Mouse (Mus musculus): ENCODE measurements around the gene D430041D05Rik.

D430041D05Rik gene

DNA sequence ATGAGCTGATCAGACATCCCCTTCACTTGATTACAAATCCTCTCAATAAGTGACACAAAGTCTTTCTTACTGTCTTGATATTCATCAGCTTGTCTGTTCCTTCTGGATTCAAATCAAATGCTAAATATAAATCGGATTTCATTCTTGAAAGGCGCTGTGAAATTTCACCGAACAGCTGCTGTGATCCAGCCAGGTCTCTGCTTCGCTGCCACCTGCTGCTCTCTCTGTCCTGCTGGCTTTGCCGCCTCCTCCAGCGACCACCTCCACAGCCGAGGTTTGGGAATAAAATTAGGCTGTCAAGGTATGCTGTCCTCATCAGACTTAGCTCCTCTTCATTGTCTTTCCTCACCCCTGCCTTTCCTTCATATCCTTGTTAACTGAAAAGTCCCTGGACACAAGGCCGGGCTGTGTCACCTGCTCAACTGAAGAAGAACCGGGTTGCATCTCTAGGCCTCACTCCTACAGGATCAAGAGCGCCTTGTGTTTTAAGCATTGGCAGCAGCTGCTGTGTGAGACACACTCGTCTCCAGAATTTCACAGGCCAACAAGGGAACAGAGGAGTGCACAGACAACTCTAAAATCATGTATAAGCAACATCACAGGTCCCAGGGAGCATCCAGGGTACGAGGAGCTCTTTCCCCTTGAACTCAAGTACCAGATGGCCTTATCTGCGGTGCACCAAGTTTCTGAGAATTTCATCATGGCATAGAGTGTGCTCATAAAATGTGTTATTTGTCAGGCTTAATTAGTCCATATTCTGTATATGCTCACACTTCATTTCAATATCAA lies 59.2 kb downstream of the D430041D05Rik start:
- no peak for DNase-seq (ENCODE audit: low read depth, low spot score)

DNA sequence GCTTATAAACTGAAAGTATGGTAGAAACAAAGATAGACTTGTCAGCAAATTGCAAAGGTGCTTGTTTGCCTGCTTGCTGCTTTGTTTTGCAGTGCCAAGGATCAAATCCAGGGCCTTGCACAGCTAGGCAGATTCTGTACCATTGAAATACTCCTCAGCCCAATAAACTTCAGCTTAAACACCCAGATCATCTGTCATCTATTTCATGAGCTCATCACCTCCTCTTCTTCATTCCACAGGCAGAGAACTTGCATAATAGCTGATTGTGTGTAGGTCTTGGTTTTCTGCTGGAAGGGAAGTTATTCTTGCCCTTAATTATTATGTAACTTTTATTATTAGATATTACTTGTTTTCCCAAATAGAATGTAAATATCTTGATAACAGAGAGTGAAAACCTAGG lies 73.2 kb downstream of the D430041D05Rik start:
- DNase-seq (ENCODE audit: low read depth, low spot score), result no peak

DNA sequence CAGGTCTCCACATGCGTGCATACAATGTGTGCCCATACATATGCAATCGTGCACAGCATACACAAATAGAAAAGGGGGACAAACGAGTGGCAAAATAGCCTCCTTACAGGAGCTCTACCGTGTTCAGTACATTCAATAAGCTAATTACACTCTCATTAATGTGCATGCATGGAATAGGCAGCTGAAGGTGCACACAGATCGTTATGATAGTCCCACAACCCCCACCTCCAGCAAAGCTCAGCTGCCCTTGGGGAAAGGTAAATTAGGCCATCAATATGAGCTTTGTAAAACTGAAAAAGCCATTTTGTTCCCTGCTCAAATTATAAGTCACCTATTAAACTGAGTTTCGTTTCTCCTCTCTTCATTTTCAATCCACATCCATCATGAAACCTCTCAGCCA lies 75.0 kb downstream of the D430041D05Rik start:
- DNase-seq (ENCODE audit: low read depth, low spot score), result no peak

DNA sequence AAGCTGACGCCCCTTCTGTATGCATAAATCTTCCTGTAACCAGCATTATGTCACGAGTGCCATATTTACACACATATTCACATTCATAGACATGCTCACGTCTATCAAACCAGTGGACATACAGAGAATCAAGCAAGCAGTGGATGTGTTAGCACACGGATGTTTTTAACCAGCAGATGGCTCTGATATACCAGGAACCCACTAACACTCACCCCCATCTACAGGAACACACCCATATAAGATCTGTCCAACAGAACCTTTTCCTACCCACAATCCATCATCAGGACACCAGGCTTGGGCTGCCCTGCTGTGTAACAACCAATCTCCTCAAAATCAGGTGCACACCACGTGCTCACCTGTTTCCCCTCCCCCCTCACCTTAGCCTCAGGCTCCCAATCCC lies 76.9 kb downstream of the D430041D05Rik start:
- DNase-seq (ENCODE audit: low read depth, low spot score), result peak; percentile 5

DNA sequence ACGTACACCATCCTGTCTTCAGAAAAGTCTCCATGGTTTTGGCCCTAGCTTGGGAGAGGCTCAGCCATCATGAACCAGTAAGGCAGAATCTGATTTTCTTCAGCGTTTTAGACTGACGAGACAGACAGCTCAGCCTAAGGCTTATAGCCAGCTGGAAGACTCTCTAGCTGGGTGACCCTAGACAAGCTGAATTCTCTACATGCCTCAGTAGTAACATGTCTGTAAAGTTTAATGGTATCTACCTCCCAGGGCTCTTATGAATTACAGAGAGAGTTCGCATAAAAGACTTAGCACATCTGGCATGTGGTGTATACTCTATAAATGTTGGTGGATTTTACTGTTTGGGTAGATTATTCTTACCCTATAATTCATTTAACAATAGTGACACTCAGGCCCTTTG lies 78.1 kb downstream of the D430041D05Rik start:
- no peak for DNase-seq (ENCODE audit: low read depth, low spot score)

DNA sequence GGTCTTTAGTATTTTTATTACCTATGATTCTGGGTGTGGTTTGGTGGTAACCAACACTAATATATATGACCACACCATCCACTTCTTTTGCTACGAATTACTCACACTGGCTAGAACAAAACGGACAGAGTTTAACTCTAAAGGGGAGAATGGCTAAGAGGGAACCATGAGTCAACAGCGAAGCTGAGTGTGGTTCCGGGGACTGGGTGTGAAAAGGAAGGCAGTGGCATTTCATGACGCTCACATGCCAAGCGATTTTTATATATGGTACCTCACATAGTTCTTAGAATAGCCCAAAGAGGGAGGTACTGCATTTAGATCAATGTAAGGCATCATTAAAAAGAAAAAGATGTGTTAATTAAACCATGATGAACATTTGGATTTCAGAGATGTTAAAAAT lies 79.6 kb downstream of the D430041D05Rik start:
- DNase-seq (ENCODE audit: low read depth, low spot score), result no peak

DNA sequence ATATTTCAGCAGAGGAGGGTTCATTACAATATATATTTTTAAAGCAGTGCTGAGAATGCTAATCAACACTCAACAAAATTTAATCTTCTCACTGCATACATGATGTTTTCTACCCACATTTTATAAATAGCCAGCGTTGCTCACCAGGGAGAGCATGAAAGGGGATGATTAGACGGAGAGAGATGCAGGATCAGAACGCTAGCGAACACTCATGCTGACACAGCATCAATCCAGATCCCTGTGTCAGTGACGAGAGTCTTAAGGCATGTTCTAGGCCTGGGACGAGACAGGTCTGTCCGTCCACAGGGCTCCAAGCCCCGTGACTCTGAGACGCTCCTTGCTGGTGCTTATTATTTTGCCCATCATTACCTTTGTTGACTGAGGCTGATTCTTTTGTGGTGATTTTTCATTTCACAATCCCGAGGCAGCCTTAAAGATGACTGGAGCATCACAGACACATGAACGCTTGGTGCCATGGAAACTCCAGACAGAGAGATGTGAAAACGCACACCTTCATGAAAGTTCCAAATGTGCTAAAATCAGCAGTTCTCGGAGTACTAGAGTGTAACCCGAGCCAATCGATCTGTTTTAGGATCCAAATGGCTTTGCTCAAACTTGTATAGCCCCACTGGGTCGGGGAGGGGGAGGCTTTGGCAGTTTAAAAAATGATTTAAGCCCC lies 83.6 kb downstream of the D430041D05Rik start:
- DNase-seq (ENCODE audit: low read depth, low spot score), result no peak

DNA sequence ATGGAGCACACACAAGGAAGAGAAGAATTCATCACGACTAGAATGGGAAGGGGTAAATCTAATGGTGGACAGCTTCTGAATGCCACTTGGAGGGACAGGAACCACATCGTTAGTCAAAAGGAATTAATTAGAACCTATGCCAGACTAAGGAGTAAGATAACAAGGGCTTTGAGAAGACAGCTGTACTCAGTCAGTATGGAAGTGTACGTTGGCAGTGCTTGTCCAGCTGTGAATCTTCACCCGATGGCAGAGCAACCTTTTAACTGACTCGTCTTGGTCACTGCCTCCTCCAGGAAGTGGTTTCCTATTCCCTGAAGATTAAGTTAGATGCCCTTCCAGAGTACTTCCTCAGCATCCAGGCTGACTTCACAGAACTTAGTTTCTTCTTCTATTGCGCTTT lies 87.0 kb downstream of the D430041D05Rik start:
- no peak for DNase-seq (ENCODE audit: low read depth, low spot score)

DNA sequence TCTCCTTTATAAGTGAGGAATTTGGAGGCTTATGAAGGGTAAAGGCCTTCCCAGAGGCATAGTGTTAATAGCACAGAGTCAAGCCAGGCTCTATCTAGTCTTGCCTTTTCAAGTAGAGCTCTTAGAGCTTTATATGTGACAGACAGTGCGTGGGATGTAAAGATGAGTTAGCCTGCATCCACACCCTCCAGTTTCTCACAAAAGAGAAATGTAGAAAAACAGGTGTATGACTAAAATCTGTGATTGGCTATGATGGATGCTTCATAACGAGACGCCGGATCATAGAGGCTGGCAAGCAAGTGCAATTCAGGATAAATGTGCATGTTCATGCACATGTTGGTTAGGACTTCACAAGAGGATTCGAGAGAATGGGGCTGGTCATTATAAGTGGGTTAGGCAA lies 87.5 kb downstream of the D430041D05Rik start:
- DNase-seq (ENCODE audit: low read depth, low spot score), result no peak

DNA sequence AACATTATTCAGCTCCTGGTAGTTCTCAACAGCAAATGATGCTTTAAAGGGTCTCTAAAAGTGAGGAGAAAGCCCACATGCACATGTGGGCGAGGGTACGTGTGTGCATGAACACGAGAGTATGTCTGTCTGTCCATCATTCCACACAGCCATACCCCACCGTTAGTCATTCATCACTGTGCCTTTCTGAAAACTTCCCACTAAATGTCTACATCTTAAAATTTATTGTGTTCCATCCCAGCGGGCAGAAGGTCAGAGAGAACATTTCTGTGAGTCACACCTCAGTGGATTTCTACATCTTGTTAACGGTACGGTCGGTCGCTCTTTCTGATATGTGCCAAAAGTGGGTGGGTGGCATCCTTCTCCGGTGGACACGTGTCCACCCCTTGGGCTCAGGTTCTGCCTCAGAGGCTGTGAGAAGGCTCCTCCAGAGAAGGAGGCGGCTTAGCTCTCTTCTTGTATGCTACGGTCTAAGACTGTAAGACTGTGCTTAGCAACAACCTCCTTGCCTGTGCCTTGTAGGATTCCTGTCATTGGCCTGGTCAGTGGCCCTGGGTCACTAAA lies 90.7 kb downstream of the D430041D05Rik start:
- DNase-seq (ENCODE audit: low read depth, low spot score), result no peak

DNA sequence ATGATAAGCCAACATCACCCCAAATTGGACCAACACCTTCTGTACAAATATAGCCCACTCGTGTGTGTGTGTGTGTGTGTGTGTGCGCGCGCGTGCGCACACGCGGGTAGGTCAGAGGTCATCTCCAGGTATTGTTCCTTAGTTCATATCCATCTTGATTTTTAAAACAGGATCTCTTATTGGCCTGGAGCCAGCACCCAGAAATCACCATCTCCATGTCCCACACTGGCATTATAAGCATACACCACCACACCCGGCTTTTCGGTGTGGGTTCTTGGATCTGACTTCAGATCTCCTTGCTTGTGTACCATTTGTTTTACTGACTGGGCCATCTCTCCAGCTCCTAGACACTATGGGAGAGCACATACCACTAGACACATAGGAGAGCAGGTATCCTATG lies 91.4 kb downstream of the D430041D05Rik start:
- no peak for DNase-seq (ENCODE audit: low read depth, low spot score)

DNA sequence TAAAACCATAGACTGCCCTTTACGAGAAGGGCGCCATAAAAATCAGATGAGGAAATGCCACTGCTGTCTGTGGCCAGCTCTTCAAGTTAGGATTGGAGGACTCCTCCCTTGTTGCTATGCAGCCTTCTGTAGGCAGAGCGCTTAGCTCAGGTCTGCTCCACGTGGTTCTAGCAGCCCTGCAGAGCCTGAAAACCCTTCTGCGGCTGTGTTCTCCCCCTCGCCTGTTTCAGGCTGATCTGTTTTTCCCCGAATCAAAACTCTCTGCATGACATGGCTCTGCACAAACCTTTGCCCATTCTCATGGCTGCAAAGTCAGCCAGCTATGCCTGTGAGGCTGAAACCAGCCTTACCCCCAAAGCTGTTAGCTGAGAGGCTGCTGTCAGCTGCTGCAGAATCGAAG lies 91.9 kb downstream of the D430041D05Rik start:
- DNase-seq (ENCODE audit: low read depth, low spot score), result peak; percentile 6

DNA sequence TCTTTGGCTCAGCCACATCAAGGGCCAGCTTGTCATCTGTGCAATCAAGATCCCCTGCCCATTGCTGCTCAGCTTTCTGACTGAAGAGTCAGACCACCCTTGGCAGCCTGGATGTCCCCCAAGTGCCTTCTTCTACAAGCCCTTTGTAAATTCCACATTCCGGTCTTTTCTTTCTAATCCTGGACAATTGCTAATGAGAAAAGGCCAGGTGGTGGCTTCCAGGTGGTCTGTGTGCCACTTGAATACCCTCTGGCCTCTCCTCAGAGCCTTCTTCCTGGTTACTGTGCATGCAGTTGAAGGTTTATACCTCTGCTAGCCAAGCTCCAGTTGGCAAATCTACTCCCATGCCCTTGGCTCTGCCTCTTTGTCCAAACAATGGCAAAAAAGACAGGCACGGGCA lies 92.6 kb downstream of the D430041D05Rik start:
- DNase-seq (ENCODE audit: low read depth, low spot score), result no peak

DNA sequence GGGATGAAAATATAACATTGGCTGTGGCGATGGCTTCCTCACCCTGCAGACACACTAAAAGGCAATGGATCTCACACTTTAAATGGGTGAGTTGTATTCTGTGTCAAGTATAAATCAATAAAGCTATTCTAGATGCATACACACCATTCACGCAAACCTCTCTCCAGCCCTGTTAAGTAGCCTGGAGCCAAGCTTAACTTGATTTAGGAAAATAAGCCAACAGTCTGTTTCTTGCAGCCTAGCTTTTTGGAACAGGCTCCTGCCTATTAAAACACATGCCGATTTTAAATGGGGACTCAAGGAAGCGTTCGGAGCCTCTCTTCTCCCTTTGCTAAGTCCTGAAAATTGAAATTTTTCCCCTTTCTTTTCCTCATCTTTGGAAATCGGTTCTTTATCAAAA lies 93.2 kb downstream of the D430041D05Rik start:
- DNase-seq (ENCODE audit: low read depth, low spot score), result no peak

DNA sequence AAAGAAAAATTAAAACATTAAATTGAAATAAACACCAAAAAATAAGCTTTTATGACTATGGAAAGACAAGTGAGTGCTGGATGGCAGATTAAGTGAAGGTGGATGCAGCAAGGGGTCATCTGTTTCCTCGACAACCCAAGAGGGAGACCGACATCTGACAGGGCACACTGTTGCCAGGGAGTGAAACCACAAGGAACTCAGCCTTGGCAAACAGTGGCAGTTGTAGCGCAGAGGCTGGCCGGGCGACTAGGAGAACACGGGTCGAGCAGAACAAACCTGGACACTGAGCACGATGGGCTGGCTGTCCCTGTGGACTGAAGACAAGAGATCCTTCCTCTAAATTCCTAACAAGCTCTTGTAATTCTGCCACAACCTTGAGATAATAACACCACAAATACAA lies 94.3 kb downstream of the D430041D05Rik start:
- no peak for DNase-seq (ENCODE audit: low read depth, low spot score)

DNA sequence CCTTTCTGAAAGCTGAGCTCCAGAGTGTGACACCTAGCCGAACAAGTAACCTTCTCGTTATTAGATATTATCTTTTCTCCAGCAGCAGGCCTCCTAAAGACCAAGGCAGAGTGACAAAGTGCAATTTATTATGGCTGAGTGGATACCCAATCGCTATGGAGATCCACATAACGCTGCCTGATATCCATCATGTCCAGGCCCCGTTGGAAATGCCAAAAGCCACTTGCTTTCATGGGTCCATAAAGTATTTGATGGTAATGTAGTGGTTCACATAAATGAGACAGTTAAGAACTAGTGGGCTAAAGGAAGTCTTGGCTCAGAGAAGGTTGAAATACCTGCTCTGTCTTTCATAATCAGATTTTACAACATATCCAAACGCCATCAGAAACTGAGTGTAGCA lies 97.6 kb downstream of the D430041D05Rik start:
- no peak for DNase-seq (ENCODE audit: low read depth, low spot score)

DNA sequence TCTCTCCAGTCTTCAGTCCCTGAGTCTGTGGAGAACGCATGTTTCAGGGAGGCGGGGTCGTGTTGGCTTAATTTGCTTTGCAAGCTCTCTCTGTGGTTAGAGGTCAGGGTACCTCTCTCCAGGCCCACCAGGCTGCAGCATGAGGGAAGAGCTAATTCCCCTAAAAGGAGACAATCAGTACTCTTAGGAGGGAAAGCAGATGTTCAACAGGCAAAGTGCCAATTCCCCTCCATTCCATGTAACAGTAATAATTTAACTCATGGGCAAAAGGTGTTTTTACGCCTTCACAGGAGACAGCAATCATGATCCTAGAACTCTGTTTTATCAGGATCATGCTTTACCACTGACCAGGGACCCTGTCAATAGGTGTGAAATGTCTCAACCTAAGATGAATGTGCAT lies 103.7 kb downstream of the D430041D05Rik start:
- no peak for DNase-seq (ENCODE audit: low read depth, low spot score)

DNA sequence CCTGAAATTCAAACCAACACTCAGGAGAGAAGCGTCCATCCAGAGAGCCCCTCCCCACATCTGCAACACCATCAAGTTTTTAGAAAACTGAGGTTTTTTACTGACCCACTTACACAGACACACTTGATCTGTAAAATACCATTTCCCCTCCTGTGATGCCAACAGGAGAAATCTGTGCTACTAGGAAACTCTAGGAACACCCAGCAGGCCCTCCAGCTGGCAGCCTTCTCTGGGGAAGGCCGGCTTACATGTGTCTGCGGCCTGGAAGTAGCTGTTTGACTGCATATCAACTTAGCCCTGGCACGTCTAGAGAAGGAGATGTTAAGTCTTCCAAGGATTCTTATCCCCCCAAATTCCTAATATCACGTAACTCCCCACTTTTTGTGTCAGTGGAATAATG lies 105.1 kb downstream of the D430041D05Rik start:
- no peak for DNase-seq (ENCODE audit: low read depth, low spot score)

DNA sequence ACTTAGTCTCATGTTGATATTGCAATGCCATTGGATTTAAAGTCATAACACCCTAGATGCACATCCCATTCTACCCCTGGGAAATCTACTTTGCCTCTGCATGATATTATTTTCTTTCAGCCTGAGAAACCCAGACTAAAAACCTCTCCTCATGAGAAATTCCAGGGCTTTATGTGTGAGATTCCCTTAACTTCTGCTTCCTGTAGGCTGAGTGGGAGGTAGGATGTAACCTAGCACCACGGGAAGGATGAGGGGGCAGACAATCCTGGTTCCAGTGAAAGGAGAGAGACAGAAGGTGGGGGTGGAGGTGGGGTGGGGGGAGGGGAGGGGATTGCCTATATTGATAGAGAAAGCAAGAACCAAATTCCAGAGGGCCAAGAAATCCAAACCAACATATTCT lies 110.9 kb downstream of the D430041D05Rik start:
- DNase-seq (ENCODE audit: low read depth, low spot score), result no peak

DNA sequence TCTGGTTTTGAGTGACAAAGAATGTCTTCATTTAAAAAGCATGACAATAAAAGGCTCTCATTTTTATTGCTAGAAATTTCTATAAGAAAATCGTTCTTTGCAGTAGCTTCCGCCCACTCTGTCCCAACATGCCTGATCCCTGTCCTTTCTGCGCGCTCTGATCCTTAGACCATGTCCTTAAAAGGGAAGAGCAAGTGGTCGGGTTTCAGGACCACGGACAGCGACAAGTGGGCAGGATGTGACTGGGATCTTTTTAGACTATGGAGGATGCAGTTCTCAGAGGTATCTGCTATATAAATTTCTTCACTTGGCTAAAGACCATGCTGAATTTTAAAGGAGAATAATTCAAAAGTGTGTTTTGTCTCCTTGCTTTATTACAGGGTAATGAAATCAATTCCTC lies 111.7 kb downstream of the D430041D05Rik start:
- peak; percentile 84 for DNase-seq (ENCODE audit: low read depth, low spot score)

DNA sequence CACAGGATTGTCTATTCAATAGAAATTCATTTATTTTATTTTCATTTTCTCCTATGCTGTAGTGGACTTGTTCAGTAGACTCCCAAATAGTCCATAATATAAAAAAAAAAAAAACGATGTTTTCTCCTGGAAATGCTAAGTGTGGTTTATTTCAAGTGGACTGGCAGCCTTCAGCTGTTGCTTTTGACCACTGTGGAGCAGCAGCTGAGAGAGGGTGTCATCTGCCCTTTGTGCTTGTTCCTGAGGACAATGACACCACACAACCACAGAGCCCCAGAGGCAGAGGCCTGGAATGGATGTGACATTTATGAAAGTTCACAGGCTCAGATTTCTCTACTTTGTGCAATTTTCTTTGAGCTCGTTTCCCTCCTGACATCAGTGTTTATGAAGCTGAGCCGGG lies 124.0 kb downstream of the D430041D05Rik start:
- DNase-seq (ENCODE audit: low read depth, low spot score), result no peak

DNA sequence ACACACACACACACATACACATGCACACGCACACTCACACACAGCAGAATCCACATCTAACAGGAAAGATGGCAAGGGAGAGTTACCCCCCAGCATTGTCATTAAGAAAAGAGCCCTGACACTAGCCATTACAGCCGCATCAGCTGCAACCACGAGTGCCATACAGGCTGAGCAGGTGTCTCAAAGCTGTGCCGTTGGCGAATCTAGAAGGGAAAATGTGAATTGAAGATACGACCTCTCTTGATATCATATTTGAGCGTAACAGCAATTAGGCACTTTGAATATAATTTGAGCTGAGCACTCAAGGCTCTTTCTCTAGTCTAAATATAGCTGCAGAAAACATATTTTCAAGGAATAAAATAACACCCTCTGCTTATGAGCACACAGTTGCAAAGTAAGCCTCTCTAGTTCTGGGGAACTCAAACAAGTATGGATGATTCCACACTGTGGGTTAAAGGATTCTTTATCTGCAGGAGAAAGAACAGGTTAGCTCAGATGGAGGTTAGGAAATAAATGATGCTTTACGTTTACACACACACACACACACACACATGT lies 127.3 kb downstream of the D430041D05Rik start:
- no peak for DNase-seq (ENCODE audit: low read depth, low spot score)

DNA sequence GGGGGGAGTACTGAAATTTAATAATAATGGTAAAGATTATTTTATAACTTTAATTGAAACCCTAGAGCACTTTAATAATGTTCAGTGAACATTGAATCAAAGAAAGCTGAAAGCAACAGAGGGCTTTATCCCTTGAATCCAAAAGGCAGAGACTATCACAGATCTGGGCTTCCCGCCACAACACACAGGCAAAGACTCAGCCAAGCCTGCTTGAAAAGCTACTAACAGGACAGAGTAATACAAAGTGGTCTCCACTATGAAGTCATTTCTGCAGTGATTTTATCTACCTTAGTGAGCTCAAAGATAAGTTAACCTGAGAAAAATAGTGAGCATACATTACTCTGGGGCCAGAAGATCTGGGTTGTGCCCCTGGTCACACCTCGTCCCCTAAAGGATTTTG lies 128.0 kb downstream of the D430041D05Rik start:
- no peak for DNase-seq (ENCODE audit: low read depth, low spot score)

Measured in R1 (cell line).